Mouse (Mus musculus): Measurements from ENCODE around the gene Pecr.

Gene Pecr

DNA sequence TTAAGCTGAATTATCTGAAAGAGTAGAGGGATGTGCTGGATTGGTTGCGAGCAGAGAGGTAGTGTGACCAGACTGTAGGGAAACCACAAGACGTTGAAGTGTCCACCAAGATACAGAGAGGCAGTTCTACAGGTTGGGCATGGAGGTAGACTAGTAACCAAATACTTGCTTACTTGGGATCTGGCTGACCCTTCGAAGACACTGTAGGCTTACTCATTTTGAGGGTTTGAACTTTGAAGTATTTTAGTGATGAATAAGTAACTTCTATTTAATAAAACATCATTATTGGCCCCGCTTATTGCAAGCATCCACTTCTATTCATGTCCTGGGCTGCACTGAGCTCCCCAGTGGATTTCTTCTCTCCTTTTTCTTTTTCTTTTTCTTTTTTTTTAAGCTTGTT, 7.3 kb upstream of the Pecr start:
- in situ Hi-C loops (cut with MboI, MseI): no loop called here

DNA sequence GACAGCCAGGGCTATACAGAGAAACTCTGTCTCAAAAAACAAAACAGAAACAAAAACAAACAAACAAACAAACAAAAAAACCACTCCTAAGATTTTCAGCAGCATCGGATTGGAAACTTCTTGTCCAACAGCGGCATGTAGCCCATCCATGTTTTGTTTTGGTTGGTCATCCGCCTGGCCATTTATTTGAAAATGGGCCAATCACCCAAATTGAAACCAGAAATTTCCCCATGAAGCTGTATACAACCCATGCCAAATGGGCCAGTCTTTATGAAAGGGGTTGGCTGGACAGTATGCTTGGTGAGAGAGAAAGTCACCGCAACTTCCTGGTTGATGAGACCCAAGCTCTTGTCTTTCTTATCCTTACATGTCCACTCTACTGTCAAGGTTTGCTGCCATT, 6.8 kb upstream of the Pecr start:
- in situ Hi-C loops (cut with MboI, MseI): no loop called here

DNA sequence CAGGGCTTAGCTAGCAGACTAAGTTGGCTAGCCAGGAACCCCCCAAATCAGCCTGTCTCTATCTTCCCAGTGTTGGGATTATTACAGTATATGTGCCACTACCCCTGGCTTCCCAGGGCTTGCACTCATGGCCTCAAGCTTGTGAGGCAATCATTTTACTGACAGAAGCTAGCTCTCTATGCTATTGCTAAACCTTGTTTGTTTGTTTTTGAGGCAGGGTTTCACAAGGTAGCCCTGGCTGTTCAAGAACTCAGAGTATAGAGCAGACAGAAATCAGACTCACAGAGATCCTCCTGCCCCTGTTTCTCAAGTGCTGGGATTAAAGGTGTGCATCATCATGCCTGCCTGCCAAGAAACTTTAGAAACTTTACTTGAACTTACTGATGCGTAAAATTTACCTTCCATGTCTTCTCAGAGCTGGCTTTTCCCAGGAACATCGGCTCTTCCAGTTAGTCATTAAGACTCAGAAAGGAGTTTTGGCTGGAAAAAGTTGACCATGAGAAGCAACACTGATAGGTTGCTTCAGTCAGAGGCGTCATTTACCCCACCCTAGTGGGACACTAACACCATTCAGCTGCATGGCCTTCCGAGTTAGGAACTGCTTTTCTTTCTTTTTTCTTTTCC, 4.5 kb upstream of the Pecr start:
- in situ Hi-C loops (cut with MboI, MseI): loop anchor here in 1 of 2 experiments (10.0 kb wide), 1 partner anchor 426 kb away; the partner anchor contains the start of gene Rpl37a

DNA sequence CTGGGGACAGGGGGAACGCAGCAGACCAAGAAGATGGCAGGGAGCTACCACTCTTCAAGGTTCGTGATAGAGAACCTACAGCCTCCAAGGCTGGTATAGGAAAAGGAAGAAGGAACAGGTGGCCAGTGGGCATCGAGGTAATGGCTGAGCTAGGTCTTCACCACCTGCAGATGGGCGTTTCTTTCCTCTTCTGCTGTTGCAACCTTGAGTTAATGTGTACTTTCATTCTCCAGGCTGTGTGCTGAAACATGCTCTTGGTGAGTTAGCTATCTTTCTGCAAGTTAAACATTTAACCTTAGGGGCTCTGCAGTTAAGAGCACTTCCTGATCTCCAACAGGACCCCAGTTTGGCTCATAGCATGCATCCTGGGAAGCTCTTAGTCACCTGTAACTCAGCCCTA, 3.8 kb upstream of the Pecr start:
- in situ Hi-C loops (cut with MboI, MseI): loop anchor here in 1 of 2 experiments (10.0 kb wide), 1 partner anchor 427 kb away; the partner anchor contains the start of gene Rpl37a

DNA sequence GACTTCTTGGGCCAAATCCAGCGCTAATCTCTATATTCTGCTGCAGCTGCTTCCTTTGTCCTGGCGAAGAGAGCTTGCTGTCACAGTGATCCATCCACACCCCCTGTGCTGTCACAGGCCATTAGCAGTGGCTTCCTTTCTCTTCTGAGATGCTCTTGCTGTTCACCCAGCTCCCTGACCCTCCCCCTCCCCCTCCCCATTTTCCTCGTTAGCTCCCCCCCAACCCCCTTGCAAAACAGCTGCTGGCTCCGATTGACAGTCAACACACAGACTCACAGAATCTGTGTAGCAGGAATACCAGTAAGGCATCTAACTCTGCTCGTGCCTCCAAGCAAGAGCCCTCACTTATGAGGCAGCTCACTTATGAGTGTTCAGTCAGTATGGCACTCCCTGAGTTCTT, 2.8 kb upstream of the Pecr start:
- in situ Hi-C loops (cut with MboI, MseI): loop anchor here in 1 of 2 experiments (10.0 kb wide), 1 partner anchor 428 kb away; the partner anchor contains the start of gene Rpl37a

DNA sequence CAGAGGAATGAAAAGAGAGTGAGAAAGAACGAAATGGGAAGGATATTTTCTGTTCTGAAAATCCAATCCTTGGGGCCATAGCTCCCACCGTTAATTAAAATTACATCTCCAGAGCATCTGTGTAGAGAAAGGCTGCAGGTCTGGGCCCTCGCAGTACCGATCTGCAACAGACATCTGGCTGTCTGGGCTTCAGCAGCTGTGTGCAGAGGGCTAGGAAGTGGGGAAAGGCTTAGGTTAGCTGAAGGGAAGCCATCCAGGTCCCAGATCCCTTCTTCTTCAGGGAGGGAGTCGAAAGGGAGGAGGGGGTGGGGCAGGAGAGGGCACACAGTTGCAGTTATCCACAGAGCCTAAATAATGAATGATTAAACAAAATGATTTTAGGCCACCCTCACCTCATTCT, 425 bp upstream of the Pecr start:
- in situ Hi-C loops (cut with MboI, MseI): loop anchor here in 1 of 2 experiments (10.0 kb wide), 1 partner anchor 430 kb away; the partner anchor contains the start of gene Rpl37a

DNA sequence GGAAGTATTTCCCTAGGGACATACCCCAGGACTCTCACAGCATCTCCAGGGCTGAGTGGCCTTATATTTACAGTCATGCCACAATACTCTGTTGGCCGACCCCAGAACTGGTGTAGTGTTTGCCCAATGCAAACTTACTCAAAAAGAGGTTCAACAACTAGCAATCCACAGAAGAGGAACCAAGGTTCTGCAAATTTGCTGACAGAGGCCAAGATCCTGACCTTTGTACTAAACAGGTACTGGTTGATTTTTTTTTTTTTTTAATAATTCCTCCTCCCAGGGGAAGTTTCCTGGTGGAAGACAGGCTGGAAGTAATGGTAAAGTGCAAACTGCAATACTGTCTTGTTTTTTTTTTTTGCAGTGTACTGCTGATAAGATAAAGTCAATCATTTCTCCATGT, 1.5 kb downstream of the Pecr start:
- in situ Hi-C loops (cut with MboI, MseI): loop anchor here in 1 of 2 experiments (10.0 kb wide), 1 partner anchor 432 kb away; the partner anchor contains the start of gene Rpl37a

DNA sequence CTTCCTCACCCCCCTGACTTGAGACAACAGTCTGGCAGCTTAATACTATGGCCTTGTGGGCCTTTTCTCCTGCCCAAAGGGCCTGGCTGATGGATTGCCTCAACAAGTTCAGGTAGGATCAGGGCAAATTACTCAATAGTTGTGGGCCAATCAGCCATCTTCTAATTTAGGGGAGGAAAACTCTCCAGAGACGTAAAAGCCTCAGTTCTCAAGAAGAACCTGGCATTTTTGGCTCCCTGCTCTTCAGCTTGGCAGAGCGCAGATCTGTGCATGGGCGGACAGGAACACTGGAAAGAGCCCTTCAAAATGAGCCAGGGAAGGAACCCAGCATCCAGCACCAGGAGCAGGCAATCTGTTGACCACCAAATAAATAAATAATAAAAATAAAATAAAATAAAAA, 6.0 kb downstream of the Pecr start:
- in situ Hi-C loops (cut with MboI, MseI): no loop called here

DNA sequence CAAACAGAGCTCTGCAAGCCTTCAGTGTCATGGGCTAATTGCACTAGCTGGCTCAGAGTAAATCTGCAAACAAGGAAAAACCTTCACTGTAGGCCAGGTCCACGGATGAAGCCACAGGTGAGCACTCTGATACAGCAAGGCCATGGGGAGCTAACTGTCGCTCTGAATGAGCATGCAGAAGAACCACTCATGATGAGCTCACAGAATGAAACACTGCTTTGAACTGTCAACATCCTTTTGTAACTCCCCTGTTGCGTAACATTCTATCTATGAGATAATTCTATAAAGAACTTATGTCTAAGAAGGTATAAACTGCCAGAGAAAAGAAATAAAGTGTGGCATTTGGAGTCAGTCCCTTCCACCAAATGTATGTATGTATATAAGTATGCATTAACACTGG, 21.0 kb downstream of the Pecr start:
- in situ Hi-C loops (cut with MboI, MseI): no loop called here

DNA sequence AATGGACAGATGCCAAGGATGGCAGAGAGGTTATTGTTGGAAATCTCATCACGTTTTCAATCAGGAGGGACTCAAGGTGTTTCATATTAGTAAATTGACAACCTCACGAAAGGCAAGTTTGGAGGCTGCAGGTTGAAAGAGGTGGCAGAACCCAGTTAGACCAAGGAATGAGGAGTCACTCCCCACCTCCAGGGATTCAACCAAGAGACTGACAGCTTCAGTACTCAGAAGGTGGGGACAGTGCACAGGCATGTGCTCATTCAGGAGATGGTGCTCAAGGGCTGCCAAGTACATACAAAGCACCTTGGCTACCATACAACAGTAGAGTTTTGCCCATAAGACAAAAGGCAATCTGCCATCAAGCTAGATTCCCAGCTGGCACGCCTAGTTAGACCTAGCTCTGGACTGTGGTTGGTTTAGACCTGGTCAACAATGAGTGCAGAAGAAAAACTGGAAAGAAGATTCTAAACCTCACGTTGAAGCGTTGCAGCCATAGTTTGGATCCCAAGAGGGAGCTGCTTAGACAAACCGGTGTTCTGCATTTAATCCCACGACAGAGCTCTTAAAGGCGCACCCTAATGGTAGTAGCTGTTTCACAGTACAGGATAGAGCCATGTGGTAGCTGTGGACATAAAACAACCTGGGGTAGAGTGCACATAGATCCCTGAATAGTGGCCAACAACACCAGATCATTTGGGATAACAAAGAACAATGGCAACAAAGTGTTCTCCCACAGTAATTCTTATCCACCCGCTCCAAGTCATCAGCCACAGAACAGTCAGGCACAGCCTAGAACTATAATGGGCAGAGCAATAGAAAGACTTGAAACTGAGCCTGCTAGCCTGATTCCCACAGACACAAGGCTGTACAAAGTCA, 27.5 kb downstream of the Pecr start:
- in situ Hi-C loops (cut with MboI, MseI): no loop called here

DNA sequence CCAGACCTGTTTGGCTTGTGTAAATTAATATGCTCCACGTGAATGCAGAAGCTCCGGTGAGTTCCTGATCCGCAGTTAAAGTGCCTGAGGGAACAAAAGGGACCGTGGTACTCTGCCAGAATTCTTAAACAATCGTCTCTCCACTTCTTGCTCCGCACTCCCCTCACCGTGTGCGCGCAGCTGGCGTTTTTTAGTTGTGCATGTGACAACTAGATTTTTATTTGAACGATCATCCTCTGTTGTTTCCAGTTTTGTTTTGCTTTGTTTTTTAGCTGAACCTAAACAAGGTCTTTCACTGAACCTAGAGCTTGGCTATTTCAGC, 28.3 kb downstream of the Pecr start:
- in situ Hi-C loops (cut with MboI, MseI): no loop called here

DNA sequence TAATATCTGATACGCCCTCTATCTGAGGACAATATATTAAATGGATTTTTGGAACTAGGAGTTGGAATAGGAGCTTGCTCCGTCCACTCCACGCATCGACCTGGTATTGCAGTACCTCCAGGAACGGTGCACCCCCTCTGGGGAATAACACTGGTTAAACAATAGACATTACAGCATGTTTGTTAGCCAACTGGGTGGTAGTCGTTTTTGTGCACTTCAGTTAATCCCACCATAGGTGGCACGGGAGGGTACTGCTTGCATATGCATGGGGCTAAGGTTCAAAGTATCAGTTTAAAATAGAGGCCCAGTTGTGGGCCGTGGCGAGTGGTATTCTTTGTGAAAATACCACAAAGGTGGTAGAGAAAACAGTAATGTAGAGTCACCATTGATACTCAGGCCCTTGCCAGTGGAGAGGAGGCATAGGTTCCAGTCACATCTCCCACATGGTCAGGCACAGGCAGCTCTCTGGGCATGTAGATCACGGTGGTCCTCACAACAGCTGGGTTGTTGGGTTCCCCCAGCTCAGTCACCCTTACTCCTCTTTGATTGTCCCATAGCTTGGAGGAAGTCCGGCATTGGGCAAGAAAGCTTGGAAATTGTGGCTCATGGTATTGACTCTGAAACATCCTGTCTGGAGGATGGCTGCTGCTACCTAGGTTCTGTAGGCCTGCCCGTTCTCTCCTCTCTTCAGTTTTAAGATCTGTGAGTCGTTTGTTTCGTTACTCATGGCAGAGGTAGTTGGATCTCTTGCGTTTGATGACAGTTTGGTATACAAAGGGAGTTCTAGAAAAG, 28.9 kb downstream of the Pecr start:
- in situ Hi-C loops (cut with MboI, MseI): no loop called here

DNA sequence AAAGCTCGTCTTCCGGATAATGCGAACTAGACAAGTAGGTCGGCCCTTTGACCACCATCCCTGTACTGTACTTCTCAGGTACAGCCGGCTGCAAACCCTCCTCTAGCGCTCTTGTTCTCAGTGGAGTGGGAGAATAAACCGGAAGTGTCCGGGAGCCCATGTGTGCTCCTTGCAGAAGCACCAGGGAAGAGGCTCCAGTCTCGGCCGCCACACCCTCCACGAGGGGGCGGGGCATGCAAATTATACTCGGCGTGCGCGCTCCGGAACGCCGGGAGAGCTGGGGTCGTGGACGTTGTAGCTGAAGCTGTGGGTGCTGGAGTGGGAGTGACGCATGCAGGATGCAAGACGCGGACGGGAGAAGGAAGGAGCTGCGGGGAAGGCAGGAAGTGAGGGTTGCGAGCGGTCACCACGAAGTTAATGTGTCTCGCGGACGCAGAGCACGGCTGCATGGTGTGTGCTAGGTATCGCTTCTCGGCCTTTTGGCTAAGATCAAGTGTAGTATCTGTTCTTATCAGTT, 29.5 kb downstream of the Pecr start:
- in situ Hi-C loops (cut with MboI, MseI): no loop called here

DNA sequence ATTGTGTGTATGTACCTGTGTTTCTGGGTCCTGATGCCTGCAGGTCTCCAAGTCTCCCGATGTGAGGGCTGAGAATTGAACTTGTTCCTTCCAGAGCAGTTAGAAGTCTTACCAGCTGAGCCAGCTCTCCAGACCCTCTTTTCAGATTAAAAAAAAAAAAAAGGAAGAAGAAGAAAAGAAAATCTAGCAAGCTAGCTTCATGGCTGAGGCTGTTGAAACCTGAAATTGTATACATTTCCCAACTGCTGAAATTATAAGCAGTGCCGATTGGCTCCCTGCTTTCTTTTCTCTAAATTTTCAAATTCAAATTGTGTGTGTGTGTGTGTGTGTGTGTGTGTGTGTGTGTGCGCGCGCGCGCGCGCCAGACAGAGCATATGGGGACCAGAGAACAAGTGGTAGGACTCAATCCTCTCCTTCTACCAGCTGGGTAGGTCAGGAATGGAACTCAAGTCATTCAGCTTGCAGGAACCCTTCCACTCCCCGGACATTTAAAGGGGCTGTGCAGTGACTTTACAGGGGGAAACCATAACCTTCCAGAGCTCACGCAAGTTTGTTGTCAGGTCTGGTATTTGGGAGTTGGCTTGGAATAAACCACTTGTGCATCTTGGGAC, 30.1 kb downstream of the Pecr start:
- in situ Hi-C loops (cut with MboI, MseI): no loop called here

DNA sequence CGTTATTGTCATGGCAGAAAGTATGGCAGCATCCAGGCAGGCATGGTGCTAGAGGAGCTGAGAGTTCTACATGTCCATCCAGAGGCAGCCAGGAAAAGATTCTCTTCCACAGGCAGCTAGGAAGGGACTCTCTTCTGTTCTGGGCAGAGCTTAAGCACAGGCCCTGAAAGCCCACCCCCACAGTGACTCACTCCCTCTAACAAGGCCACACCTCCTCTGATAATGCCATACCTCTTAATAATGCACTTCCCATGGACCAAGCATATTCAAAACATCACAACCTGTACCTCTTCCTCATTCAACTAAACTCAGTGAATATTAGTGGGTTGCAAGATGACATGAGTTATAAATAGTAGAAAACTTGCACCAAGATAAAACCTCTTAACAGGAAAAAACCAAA, 32.3 kb downstream of the Pecr start:
- in situ Hi-C loops (cut with MboI, MseI): no loop called here

DNA sequence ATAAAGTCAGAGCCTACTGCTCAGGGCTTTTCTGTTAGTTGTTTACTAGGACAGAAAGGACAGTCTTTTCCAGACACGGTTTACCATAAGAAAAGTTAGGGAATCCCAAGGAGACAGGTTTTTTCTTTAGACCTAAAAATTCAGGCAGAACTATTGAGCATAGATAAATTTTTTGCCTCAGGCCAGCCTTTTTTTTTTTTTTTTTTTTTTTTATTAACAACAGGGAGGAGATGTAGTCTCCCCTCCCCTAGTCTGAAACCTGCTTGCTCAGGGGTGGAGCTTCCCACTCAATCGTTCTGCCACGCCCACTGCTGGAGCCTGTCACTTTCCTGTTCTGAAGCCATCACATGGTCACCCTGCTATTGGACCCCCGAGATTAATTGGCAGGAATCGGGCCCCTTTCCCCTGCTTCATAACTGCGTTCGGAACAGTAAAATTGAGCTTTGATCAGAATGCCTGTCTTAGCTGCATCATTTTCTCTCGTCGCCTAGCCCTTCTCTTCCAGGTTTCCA, 35.8 kb downstream of the Pecr start:
- in situ Hi-C loops (cut with MboI, MseI): loop anchor here in 1 of 2 experiments (25.0 kb wide), 2 partner anchors 339 to 1136 kb away; partner anchors contain the start of genes Bard1 and Smarcal1

DNA sequence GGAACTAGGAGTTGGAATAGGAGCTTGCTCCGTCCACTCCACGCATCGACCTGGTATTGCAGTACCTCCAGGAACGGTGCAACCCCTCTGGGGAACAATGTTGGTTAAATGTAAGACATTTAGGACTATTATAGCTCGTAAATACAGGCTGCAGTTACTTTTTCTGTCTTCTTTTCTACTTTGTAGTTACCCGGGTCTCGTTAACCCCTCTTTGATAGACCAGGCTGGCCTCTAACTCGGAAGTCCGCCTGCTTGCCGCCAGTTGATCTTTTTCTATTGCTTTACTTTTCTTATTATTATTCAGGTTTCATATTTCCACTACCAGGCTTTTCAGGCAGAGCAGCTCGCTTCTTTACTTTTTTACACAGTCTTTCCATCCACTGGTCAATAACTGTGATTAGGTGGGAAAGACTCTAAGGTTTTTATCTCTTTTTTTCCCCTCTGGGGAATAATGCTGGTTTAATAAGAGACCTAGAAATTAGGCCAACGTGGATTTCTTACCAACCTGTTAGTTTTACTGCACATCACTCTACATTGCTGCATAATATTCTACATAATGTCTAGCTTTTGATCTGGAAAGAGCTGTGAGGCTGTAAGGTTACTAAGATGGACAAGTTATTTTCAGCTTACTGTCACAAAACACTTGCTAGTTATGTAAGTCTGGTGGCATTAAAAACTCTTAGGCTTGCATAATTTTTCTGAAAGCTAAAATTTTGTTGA, 39.6 kb downstream of the Pecr start:
- in situ Hi-C loops (cut with MboI, MseI): loop anchor here in 1 of 2 experiments (25.0 kb wide), 2 partner anchors 343 to 1132 kb away; partner anchors contain the start of genes Bard1 and Smarcal1

DNA sequence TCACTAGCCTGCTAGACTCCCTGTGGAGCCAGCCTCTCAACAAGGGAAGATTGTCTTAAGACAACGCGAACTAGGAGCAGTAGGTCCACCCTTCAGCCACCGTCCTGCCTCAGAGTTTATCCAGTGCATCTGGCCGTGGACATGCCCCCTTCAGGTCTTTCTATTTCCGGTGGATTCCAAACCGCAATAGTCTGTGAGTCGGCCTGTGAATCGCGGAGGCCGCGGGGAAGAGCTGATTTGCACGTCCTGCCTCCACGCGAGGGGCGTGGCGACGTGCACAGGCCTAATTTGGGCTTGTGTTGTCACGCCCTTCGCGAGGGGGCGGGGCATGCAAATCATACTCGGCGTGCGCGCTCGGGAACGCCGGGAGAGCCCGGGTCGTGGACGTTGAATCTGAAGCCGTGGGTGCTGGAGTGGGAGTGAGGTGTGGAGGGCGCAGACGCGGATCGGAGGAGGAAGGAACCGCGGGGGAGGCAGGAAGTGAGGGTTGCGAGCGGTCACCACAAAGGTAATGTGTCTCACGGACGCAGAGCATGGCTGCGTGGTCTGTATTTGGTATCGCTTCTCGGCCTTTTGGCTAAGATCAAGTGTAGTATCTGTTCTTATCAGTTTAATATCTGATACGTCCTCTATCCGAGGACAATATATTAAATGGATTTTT, 40.3 kb downstream of the Pecr start:
- in situ Hi-C loops (cut with MboI, MseI): loop anchor here in 1 of 2 experiments (25.0 kb wide), 2 partner anchors 344 to 1131 kb away; partner anchors contain the start of genes Bard1 and Smarcal1

DNA sequence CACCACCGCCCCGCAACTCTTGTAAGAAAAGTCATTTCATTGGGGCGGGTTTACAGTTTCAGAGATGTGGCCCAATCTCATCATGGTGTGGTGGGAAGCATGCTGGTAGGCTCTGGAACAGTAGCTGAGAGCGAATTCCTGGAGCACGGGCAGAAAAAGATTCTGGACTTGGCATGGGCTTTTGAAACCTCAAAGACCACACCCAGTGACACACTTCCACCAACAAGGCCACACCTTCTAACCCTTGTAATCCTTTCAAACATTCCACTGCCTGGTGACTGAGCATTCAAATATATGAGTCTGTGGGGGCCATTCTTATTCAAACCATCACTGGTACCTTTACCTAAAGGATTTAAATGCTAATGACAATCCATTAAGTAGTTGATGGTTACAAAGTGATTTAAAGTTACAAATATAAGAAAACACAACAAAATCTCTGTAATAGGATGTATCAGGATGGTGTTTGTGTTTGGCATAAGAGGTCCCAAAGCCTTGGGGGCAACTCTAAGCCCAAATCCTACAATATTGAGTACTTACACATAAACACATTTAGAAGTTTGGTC, 41.5 kb downstream of the Pecr start:
- in situ Hi-C loops (cut with MboI, MseI): loop anchor here in 1 of 2 experiments (25.0 kb wide), 2 partner anchors 345 to 1130 kb away; partner anchors contain the start of genes Bard1 and Smarcal1
